Mouse (Mus musculus): ENCODE results near the gene Mbd3l1. TPM values are rescaled to one million over a fixed set of nuclear protein-coding genes. Genes with fewer than 3 reads are reported as not detected.

Mbd3l1 gene
- not detected in 2 replicates for polyA plus RNA-seq (2015; fragmentation: Nextera tagmentation; extraction: Ambion mirVana)

GRCm38 (mm10) chr9:18478168-18478567 lies at the start of gene Mbd3l1, which contains the start of gene Zfp558:
Gene Mbd3l1, plus strand, starts transcription at chr9:18478359.
Gene Zfp558, minus strand, starts transcription at chr9:18478268.
- H3K4me1 ChIP-seq (ENCODE audit: insufficient read depth), result no peaks in the 10 kb centered on the region; the same call in 1 of the 2 replicates
- no peak within 1 kb of the TSS for H3K4me2 ChIP-seq (ENCODE audit: low read depth, low read length)
- no peak for DNase-seq
- 67% methylated on average over 3 of the region's 3 CpGs for WGBS (ENCODE audit: insufficient replicate concordance)
- no peak for ATAC-seq
- TF ChIP-seq EP300 (IDR thresholded peaks at IDR 0.05; ENCODE audit: low read depth) (no peak), CTCF (IDR thresholded peaks at IDR 0.05; ENCODE audit: low read depth) (no peak)
- H3K9ac ChIP-seq (replicated peaks), result no peak within 1 kb of the TSS
- H3K4me3 ChIP-seq (ENCODE audit: low read depth, low read length), result no peak within 1 kb of the TSS
- H3K9me3 ChIP-seq (ENCODE audit: low read length), result no peaks in the 10 kb centered on the region
- no peak within 1 kb of the TSS for H3K27ac ChIP-seq (ENCODE audit: low read depth)
- H3K36me3 ChIP-seq (replicated peaks; ENCODE audit: insufficient read depth, low read length), result no peaks in the 10 kb centered on the region
- H3K27me3 ChIP-seq (ENCODE audit: insufficient read depth, low read length), result no peaks in the 10 kb centered on the region

- Histone ChIP-seq H3K36me3 (replicated peaks; ENCODE audit: insufficient read depth, low read length) (no peaks in the 10 kb centered on the region), H3K9me3 (ENCODE audit: low read length) (no peaks in the 10 kb centered on the region), H3K4me3 (ENCODE audit: low read depth, low read length) (no peak within 1 kb of the TSS), H3K27ac (ENCODE audit: low read depth) (no peak within 1 kb of the TSS), H3K4me2 (ENCODE audit: low read depth, low read length) (no peak within 1 kb of the TSS), H3K9ac (replicated peaks) (no peak within 1 kb of the TSS), H3K27me3 (ENCODE audit: insufficient read depth, low read length) (no peaks in the 10 kb centered on the region), H3K4me1 (ENCODE audit: insufficient read depth) (no peaks in the 10 kb centered on the region)
- no peak for DNase-seq
- TF ChIP-seq CTCF (IDR thresholded peaks at IDR 0.05; ENCODE audit: low read depth) (no peak), EP300 (IDR thresholded peaks at IDR 0.05; ENCODE audit: low read depth) (no peak)
- ATAC-seq, result no peak
These were observed 47.8 kb upstream of the Mbd3l1 start, which contains the start of gene Mbd3l2 for GRCm38 (mm10) chr9:18430354-18430753. Gene Mbd3l2, plus strand, starts transcription at chr9:18430654.

DNA sequence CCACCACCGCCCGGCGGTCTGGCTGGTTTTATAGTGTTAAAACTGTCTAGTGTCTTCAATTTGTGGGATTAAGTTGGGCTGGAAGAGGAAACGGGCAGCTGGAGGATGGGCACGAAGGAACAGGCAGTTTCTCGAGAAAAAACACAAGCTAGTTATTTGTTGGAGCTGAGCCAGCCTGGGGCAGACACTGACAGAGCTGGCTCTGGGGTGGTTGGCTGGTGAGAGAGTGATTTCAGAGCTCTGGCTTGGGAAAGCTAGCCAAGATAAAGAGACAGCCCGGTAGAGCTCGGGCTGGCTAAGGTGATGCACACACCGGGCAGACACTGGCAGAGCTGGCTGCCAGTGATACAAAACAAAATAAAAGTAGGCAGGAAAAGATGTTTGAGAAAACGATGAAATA lies 46.5 kb upstream of the Mbd3l1 start:
- no peak for TF ChIP-seq CTCF (IDR thresholded peaks at IDR 0.05; ENCODE audit: low read depth)
- Histone ChIP-seq H3K9me3 (ENCODE audit: low read length) (no peaks in the 10 kb centered on the region), H3K4me1 (ENCODE audit: insufficient read depth) (no peaks in the 10 kb centered on the region), H3K4me3 (ENCODE audit: low read depth, low read length) (no peak overlapping the region), H3K27ac (ENCODE audit: low read depth) (no peak overlapping the region), H3K4me2 (ENCODE audit: low read depth, low read length) (no peak overlapping the region), H3K36me3 (replicated peaks; ENCODE audit: insufficient read depth, low read length) (no peaks in the 10 kb centered on the region), H3K27me3 (ENCODE audit: insufficient read depth, low read length) (no peaks in the 10 kb centered on the region), H3K9ac (replicated peaks) (no peak overlapping the region)
- DNase-seq, result no peak
- no peak for ATAC-seq
- 71% methylated on average over 10 of the region's 10 CpGs for WGBS (ENCODE audit: insufficient replicate concordance)

DNA sequence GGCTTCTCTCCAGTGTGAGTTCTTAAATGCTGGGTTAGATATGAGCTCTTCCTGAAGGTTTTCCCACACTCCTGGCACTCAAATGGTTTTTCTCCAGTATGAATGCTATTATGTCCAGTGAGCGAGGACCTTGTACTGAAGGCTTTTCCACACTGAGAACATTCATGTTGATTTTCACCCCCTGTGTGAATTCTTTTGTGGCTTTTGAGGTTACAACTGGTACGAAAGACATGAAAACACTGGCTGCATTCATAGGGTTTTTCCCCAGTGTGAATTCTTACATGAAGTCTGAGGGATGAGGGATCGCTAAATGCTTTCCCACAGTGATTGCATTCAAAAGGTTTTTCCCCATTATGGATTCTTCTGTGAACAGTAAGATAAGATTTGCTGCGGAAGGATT lies 21.6 kb upstream of the Mbd3l1 start:
- 78% methylated on average over 4 of the region's 4 CpGs for WGBS (ENCODE audit: insufficient replicate concordance)
- H3K4me3 ChIP-seq (ENCODE audit: low read depth, low read length), result no peak overlapping the region
- H3K4me1 ChIP-seq (ENCODE audit: insufficient read depth), result no peaks in the 10 kb centered on the region
- H3K27ac ChIP-seq (ENCODE audit: low read depth), result no peak overlapping the region
- H3K4me2 ChIP-seq (ENCODE audit: low read depth, low read length), result no peak overlapping the region
- H3K9ac ChIP-seq (replicated peaks), result no peak overlapping the region
- H3K27me3 ChIP-seq (ENCODE audit: insufficient read depth, low read length), result no peaks in the 10 kb centered on the region
- DNase-seq (no peak), ATAC-seq (no peak)
- H3K9me3 ChIP-seq (ENCODE audit: low read length), result peaks cover 6% of the 10 kb centered on the region; the same call in 1 of the 2 replicates
- TF ChIP-seq EP300 (IDR thresholded peaks at IDR 0.05; ENCODE audit: low read depth), result no peak
- no peak for TF ChIP-seq CTCF (IDR thresholded peaks at IDR 0.05; ENCODE audit: low read depth)
- no peaks in the 10 kb centered on the region; the same call in 1 of the 2 replicates for H3K36me3 ChIP-seq (replicated peaks; ENCODE audit: insufficient read depth, low read length)

- Histone ChIP-seq H3K27me3 (ENCODE audit: insufficient read depth, low read length) (no peaks in the 10 kb centered on the region), H3K4me3 (ENCODE audit: low read depth, low read length) (no peak overlapping the region), H3K4me2 (ENCODE audit: low read depth, low read length) (no peak overlapping the region), H3K9me3 (ENCODE audit: low read length) (no peaks in the 10 kb centered on the region), H3K27ac (ENCODE audit: low read depth) (no peak overlapping the region), H3K36me3 (replicated peaks; ENCODE audit: insufficient read depth, low read length) (no peaks in the 10 kb centered on the region), H3K9ac (replicated peaks) (no peak overlapping the region), H3K4me1 (ENCODE audit: insufficient read depth) (no peaks in the 10 kb centered on the region)
- 69% methylated on average over 3 of the region's 3 CpGs for WGBS (ENCODE audit: insufficient replicate concordance)
- TF ChIP-seq EP300 (IDR thresholded peaks at IDR 0.05; ENCODE audit: low read depth), result no peak
- TF ChIP-seq CTCF (IDR thresholded peaks at IDR 0.05; ENCODE audit: low read depth), result no peak
- no peak for ATAC-seq
- DNase-seq, result no peak
These were observed 10.8 kb upstream of the Mbd3l1 start for GRCm38 (mm10) chr9:18467350-18467749.

DNA sequence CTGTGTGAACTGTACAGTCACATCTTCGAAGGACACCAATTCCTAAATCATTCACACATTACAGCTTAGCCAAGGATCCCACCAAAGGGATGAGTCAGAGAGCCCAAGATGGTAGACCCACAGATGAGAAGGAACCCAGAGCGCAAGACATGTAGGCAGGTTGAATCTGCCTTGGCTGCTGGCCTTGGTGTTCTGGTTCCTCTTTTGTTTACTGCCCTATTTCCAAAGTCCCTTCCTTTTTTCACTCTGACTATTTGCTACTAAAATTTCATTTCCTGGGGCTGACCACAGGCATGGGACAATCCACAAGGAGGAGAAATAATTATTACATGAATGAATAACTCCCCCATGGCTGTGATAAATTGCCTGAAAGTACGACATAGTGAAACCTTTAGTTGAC lies 10.2 kb upstream of the Mbd3l1 start:
- Histone ChIP-seq H3K4me2 (ENCODE audit: low read depth, low read length) (no peak overlapping the region), H3K36me3 (replicated peaks; ENCODE audit: insufficient read depth, low read length) (no peaks in the 10 kb centered on the region), H3K4me1 (ENCODE audit: insufficient read depth) (no peaks in the 10 kb centered on the region; the same call in 1 of the 2 replicates), H3K9me3 (ENCODE audit: low read length) (no peaks in the 10 kb centered on the region), H3K9ac (replicated peaks) (no peak overlapping the region), H3K4me3 (ENCODE audit: low read depth, low read length) (no peak overlapping the region), H3K27me3 (ENCODE audit: insufficient read depth, low read length) (no peaks in the 10 kb centered on the region), H3K27ac (ENCODE audit: low read depth) (no peak overlapping the region)
- ATAC-seq (no peak), DNase-seq (no peak)
- TF ChIP-seq EP300 (IDR thresholded peaks at IDR 0.05; ENCODE audit: low read depth) (no peak), CTCF (IDR thresholded peaks at IDR 0.05; ENCODE audit: low read depth) (no peak)
- 58% methylated on average over 3 of the region's 3 CpGs for WGBS (ENCODE audit: insufficient replicate concordance)
